Mouse (Mus musculus): ENCODE data around the gene Lrrc2. TPM values are rescaled to one million over a fixed set of nuclear protein-coding genes. Genes with fewer than 3 reads are reported as not detected.

Gene Lrrc2
- polyA plus RNA-seq, 1 experiment, result 0.26 TPM

DNA sequence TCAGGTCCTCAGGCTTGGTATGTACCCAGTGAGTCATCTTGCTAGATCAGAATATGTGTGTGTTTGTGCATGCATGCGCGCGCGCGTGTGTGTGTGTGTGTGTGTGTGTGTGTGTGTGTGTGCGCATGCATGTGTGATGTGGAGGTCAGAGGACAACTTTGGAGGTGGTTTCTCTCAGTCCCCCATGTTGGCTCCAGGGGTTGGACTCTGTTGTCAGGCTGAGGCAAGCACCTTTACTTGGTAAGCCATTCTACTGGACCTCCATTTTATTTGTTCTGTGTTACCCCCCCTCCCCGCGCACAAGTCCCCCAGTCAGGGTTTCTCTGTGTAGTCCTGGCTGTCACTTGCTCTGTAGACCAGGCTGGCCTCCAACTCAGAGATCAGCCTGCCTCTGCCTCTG lies 10.0 kb downstream of the Lrrc2 start:
- TF ChIP-seq CTCF (IDR thresholded peaks at IDR 0.05; ENCODE audit: borderline replicate concordance, extremely low read depth, insufficient read depth, insufficient read length) (no peak), POLR2A (IDR thresholded peaks at IDR 0.05; ENCODE audit: borderline replicate concordance, extremely low read depth, insufficient read depth, insufficient read length, poor library complexity, severe bottlenecking) (no peak)
- no peak for DNase-seq (ENCODE audit: low read depth)

DNA sequence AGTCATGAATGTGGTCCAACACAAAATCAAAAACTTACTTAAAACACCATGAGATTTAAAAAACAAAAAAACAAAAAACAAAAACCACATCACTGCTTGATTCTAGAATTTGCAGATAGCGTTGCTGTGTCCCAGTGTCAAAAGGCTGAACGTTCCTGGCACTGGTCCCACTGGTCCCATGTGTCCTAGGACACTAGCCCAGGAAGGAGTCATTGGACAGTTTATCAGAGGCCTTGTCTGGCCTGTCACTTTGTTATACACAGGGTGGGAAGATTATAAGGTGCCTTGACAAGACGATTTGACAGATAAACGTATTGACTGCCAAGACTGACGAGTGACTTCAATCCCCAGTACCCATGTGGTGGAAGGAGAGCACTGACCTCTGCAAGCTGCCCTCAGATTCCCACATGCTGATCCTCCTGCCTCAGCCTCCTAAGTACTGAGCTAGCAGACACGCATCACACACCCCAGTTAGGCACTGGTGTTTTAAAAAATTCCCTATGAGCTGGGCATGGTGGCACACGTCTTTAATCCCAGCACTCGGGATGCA lies 12.3 kb downstream of the Lrrc2 start:
- no peak for DNase-seq (ENCODE audit: low read depth)

DNA sequence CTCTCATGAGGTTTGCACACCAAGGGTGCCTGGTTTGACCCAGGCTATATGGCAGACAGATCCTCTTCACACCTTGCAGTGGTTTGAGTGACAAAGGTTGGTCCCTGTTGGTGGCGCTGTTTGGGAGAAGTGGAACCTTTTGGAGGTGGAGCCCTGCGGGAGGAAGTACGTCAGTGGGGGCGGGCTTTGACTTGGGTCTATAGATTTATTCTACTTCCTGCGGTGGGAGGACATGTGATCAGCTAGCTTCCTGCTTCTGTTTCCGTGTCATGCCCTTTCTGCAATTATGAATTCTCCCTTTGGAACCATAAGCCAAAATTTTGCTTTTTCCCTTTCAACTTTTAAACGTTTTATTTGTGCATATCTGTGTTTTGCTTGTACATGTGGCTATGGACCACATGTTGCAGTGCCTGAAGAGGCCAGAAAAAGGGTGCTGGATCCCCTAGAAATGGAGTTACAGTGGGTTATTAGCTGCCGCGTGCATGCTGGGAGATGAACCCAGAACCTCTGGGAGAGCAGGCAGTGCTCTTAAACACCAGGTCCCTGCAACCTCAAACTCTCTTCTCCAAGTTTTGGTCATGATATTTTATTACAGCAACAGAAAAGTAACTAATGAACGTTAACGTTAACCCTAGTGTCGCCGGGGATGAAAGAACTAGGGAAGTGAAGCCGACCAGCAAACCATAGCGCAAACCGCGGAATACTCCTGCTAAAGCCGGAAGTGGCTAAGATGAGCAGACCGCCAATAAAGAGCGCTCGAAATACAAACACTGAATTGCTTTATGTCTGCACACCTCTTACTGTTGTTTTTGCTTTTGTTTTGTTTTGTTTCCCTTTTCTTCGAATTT lies 13.9 kb downstream of the Lrrc2 start:
- TF ChIP-seq POLR2A (IDR thresholded peaks at IDR 0.05; ENCODE audit: borderline replicate concordance, extremely low read depth, insufficient read depth, insufficient read length, poor library complexity, severe bottlenecking) (no peak), CTCF (IDR thresholded peaks at IDR 0.05; ENCODE audit: borderline replicate concordance, extremely low read depth, insufficient read depth, insufficient read length) (no peak)
- no peak for DNase-seq (ENCODE audit: low read depth)

More for the DNA sequence above, 12.3 kb downstream of the Lrrc2 start:
- TF ChIP-seq POLR2A (IDR thresholded peaks at IDR 0.05; ENCODE audit: borderline replicate concordance, extremely low read depth, insufficient read depth, insufficient read length, poor library complexity, severe bottlenecking) (no peak), CTCF (IDR thresholded peaks at IDR 0.05; ENCODE audit: borderline replicate concordance, extremely low read depth, insufficient read depth, insufficient read length) (no peak)

DNA sequence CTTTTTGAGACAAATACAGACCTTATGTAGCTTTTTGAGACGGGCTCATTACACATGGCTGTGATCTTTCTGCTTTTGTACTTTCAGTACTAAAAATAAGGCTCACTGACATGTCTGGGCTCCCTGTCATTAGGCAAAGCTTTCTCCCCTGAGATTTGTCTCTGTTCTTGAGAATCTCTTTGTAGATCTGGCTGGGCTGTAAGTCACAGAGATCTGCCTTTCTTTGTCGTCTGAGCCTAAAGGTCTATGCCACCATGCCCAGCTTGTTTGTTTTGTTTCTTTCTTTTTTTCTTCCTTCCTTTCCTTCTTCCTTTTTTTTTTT lies 14.5 kb downstream of the Lrrc2 start:
- DNase-seq (ENCODE audit: low read depth), result no peak
- TF ChIP-seq POLR2A (IDR thresholded peaks at IDR 0.05; ENCODE audit: borderline replicate concordance, extremely low read depth, insufficient read depth, insufficient read length, poor library complexity, severe bottlenecking) (no peak), CTCF (IDR thresholded peaks at IDR 0.05; ENCODE audit: borderline replicate concordance, extremely low read depth, insufficient read depth, insufficient read length) (no peak)

DNA sequence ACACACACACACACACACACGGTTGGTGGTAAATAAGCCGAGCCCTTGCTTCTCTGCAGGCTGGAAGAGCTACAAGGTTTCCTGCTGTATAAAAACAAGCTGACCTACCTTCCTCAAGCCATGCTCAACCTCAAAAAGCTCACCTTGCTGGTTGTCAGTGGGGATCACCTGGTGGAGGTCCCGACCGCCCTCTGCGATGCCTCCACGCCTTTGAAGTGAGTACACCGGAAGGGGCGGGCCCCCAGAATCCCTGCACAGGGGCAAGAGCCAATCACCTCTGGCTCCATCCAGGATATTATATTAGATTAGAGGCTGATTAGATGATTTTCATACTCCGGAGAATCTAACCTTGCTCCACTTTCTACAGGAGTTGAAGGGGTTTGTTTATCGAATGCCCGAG lies 28.1 kb downstream of the Lrrc2 start:
- no peak for TF ChIP-seq CTCF (IDR thresholded peaks at IDR 0.05; ENCODE audit: borderline replicate concordance, extremely low read depth, insufficient read depth, insufficient read length)
- DNase-seq (ENCODE audit: low read depth), result no peak

DNA sequence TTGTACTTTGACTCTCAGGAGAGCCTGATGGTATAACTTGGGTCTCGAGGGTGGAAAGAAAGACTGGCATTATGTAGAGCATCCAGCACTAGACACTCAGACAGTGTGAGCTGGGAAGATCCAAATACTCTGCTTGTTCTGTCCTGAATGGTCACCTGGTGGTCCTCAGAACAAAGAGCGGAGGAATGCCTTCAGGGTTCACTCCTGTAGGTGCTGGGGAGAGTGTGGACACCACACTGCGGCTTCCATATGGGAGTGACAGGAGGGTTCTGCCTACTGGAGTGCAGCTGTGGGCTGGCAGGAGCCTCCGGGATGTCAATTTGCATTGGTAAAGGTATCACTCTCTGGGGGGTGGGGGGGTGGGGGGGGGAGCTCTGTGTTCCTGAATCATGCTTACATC lies 31.0 kb downstream of the Lrrc2 start:
- DNase-seq (ENCODE audit: low read depth), result no peak
- TF ChIP-seq POLR2A (IDR thresholded peaks at IDR 0.05; ENCODE audit: borderline replicate concordance, extremely low read depth, insufficient read depth, insufficient read length, poor library complexity, severe bottlenecking), result no peak
- TF ChIP-seq CTCF (IDR thresholded peaks at IDR 0.05; ENCODE audit: borderline replicate concordance, extremely low read depth, insufficient read depth, insufficient read length), result no peak

DNA sequence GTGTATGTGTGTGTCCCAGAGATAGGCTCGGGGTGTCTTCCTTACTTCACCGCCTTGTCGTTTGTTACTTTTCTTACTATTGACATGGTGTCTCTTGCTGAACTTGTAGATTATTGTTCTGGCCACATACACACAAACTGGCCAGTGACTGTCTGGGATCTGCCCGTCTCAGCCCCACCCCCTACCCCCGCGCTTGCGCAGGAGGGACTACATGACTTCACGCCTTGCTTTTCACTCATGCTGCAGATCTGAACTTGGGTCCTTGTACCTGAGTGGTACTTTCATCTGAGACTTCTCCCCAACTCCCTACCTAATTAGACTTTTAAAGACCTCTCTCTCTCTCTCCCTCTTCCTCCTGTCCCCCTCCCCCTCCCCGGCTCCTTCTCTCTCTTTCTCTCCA lies 32.8 kb downstream of the Lrrc2 start:
- TF ChIP-seq POLR2A (IDR thresholded peaks at IDR 0.05; ENCODE audit: borderline replicate concordance, extremely low read depth, insufficient read depth, insufficient read length, poor library complexity, severe bottlenecking) (no peak), CTCF (IDR thresholded peaks at IDR 0.05; ENCODE audit: borderline replicate concordance, extremely low read depth, insufficient read depth, insufficient read length) (no peak)
- DNase-seq (ENCODE audit: low read depth), result no peak

- DNase-seq (ENCODE audit: low read depth), result no peak
- no peak for TF ChIP-seq CTCF (IDR thresholded peaks at IDR 0.05; ENCODE audit: borderline replicate concordance, extremely low read depth, insufficient read depth, insufficient read length)
- TF ChIP-seq POLR2A (IDR thresholded peaks at IDR 0.05; ENCODE audit: borderline replicate concordance, extremely low read depth, insufficient read depth, insufficient read length, poor library complexity, severe bottlenecking), result no peak
Observed at GRCm38 (mm10) chr9:110985541-110985940, 34.2 kb downstream of the Lrrc2 start.

GRCm38 (mm10) chr9:110985951-110986350 lies 34.6 kb downstream of the Lrrc2 start:
- DNase-seq (ENCODE audit: low read depth), result no peak
- TF ChIP-seq CTCF (IDR thresholded peaks at IDR 0.05; ENCODE audit: borderline replicate concordance, extremely low read depth, insufficient read depth, insufficient read length), result no peak
- TF ChIP-seq POLR2A (IDR thresholded peaks at IDR 0.05; ENCODE audit: borderline replicate concordance, extremely low read depth, insufficient read depth, insufficient read length, poor library complexity, severe bottlenecking), result no peak

- TF ChIP-seq POLR2A (IDR thresholded peaks at IDR 0.05; ENCODE audit: borderline replicate concordance, extremely low read depth, insufficient read depth, insufficient read length, poor library complexity, severe bottlenecking) (no peak), CTCF (IDR thresholded peaks at IDR 0.05; ENCODE audit: borderline replicate concordance, extremely low read depth, insufficient read depth, insufficient read length) (no peak)
- no peak for DNase-seq (ENCODE audit: low read depth)
Observed at GRCm38 (mm10) chr9:110987331-110987730, 36.0 kb downstream of the Lrrc2 start.

- TF ChIP-seq CTCF (IDR thresholded peaks at IDR 0.05; ENCODE audit: borderline replicate concordance, extremely low read depth, insufficient read depth, insufficient read length) (no peak), POLR2A (IDR thresholded peaks at IDR 0.05; ENCODE audit: borderline replicate concordance, extremely low read depth, insufficient read depth, insufficient read length, poor library complexity, severe bottlenecking) (no peak)
- DNase-seq (ENCODE audit: low read depth), result no peak
Observed at GRCm38 (mm10) chr9:110988078-110988477, 36.7 kb downstream of the Lrrc2 start.

- TF ChIP-seq CTCF (IDR thresholded peaks at IDR 0.05; ENCODE audit: borderline replicate concordance, extremely low read depth, insufficient read depth, insufficient read length) (no peak), POLR2A (IDR thresholded peaks at IDR 0.05; ENCODE audit: borderline replicate concordance, extremely low read depth, insufficient read depth, insufficient read length, poor library complexity, severe bottlenecking) (no peak)
- no peak for DNase-seq (ENCODE audit: low read depth)
Observed at GRCm38 (mm10) chr9:110989141-110989540, 37.8 kb downstream of the Lrrc2 start.
